Mouse (Mus musculus): ENCODE measurements around the gene Enah.

The Enah gene

DNA sequence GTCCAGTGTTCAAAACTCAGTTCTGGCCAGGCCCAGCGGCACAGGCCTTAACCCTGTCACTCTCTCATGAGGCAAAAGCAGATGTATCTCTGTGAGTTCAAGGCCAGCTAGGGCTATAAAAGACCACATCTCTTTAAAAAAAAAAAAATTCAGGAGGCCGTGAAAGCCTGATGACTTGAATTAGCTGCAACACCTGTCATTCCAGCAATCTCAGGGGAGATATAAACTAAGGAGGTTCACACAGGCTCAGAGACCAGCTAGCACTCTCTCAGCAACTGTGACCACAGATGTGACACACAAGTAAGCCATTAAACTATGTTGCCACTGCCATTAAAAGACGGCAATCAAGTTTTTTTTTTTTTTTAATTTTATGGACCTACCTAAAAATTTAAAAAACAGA, 56.0 kb downstream of the Enah start:
- no peak for DNase-seq (ENCODE audit: low spot score in 2 of 2)

DNA sequence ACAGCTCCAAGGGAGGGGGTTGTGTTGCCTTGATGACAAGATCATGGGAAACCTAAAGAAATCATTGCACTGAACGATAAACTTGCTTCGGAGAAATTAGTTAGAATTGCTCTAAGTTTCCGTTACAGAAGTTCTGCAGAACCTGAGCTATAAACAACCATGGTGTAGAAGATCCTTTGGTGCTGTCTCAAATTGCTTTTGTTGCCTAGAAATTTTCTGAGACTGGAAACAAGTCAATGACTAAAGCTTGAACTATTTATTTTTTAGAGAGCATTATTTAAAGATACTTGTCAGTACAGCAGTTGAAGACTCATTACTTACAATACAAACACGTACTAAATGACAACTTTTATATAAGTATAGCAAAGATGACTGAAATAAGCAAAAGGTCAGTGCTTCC, 56.4 kb downstream of the Enah start:
- DNase-seq (ENCODE audit: low spot score in 2 of 2) = no peak

- DNase-seq (ENCODE audit: low spot score in 2 of 2) = no peak
Measured at GRCm38 (mm10) chr1:181960383-181960782, 59.4 kb downstream of the Enah start.

DNA sequence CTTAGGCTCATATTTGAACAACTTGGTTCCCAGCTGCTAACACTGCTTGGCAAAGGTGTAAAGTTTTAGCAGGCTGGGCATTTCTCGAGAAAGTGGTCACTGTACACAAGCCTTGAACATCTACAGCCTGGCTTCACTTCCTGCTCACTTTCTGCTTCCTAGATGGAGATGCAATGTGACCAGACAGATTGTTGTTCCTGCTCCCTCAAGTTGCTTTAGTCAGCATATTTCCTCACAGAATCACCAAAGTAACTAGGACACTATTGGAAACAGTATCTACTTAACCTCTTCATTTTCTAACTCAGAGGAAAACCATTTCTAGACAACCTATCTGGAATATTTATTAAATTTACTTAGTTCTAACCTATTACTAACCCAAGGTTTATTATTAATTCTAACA, 61.4 kb downstream of the Enah start:
- no peak for DNase-seq (ENCODE audit: low spot score in 2 of 2)

DNA sequence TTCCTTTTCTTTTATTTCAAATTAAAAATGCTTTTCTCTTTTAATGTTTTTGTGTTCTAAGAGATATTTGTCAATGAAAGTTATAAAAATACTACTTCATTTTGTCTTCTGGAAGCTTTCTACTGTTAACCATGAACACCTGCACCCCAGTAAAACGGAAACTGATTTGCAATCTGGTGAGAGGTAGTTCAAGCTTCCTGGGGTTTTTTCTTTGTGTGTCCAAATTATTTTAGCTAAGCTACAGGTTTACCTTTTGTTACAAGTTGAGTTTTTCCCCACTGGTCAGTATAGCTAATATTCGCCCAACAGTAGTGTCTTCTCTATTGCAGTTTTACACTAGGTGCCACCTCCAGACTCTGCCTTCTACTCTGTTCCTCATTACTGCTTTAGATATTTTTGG, 62.1 kb downstream of the Enah start:
- no peak for DNase-seq (ENCODE audit: low spot score in 2 of 2)

DNA sequence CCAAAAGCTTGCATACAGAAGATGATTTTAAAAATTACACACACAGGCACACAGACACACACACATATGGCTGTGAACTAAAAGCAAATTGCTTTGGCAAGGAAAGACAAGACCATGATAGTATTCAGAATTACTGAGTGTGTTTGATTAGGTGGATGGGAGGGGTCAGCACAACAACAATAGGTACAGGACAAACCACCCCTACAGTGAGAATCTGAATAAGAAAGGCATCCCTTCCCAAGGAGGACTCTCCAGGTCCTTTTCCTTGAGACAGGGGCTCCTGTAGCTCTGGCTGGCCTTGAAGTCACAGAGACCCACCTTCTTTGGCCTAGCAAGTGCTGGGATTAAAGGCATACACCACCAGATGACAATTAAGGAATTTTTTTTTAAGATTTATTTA, 66.2 kb downstream of the Enah start:
- DNase-seq (ENCODE audit: low spot score in 2 of 2) = no peak

DNA sequence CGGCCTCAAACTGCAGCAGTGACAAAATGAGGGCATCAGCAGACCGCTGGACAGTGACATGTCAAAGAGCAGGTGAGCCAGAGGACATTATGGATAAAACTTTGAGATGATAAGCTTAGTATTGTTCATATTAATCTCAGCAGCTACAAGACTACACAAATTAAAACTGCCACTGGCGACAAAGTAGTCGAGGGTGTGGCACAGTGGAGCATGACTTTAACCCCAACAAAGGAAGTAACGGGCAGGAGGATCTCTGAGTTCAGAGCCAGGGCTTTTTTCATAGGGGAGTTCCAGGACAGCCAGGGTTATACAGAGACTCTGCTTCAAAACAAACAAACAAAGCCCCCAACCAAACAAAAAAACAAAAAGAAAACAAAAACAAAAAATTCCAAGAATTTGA, 68.5 kb downstream of the Enah start:
- no peak for DNase-seq (ENCODE audit: low spot score in 2 of 2)

DNA sequence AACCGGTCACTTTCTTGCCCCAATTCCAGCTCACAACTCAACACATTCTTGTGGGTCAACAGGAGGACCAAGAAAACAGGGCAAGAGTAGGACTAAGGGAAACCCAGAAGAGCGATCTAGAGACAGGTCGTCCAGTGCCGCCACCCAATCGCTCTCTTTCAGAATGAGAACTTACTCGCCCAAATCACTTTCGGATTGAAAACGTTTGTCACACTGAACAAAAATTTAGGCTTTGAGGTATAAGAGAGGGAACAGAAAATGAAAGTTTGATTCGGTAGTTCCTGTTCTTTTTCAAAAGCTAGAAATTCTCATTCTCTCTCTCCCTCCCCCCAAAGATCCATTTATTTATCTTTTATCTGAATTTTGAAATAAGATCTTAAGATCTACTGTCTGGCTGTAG, 69.1 kb downstream of the Enah start:
- DNase-seq (ENCODE audit: low spot score in 2 of 2) = no peak

DNA sequence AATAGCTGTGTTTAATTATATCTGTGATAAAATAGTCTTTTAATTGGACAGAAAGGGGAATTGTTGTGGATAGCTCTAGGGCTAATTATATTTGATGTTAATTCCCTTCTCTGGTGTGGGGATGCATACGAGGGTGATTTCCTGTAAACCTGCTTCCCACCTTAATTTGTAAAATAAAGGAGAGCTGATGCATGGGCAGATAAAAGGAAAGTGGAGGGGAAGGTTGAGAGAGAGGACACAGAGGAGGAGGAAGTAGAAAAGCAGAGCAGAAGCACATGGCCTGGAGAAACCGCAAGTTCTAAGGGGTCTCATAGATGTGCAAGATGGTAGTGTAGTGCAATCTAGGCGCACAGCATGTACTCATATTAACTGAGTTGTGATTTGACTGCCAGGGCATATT, 71.6 kb downstream of the Enah start:
- DNase-seq (ENCODE audit: low spot score in 2 of 2) = no peak

- no peak for DNase-seq (ENCODE audit: low spot score in 2 of 2)
Measured at GRCm38 (mm10) chr1:181937064-181937463, 82.7 kb downstream of the Enah start.

GRCm38 (mm10) chr1:181928388-181928787, 91.4 kb downstream of the Enah start:
- DNase-seq (ENCODE audit: low spot score in 2 of 2) = no peak

DNA sequence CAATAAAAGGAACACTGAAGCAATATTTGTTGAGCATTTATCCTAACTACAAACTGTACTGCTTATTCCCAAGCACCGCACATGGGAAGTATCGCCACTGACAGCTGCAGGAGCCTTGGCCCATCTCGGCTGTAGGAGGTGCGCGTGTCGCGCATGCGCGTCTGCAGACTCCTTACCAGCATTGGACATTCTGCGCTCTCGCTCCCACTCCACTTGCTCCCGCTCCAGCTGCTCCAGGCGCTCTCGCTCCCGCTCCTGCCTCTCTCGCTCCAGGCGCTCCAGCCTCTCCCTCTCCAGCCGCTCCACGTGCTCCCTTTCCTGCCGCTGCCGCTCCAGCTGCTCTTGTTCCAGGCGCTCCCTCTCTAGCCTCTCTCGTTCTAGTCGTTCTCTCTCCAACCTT, 96.4 kb downstream of the Enah start:
- DNase-seq (ENCODE audit: low spot score in 2 of 2) = peak; percentile 49 to 71

DNA sequence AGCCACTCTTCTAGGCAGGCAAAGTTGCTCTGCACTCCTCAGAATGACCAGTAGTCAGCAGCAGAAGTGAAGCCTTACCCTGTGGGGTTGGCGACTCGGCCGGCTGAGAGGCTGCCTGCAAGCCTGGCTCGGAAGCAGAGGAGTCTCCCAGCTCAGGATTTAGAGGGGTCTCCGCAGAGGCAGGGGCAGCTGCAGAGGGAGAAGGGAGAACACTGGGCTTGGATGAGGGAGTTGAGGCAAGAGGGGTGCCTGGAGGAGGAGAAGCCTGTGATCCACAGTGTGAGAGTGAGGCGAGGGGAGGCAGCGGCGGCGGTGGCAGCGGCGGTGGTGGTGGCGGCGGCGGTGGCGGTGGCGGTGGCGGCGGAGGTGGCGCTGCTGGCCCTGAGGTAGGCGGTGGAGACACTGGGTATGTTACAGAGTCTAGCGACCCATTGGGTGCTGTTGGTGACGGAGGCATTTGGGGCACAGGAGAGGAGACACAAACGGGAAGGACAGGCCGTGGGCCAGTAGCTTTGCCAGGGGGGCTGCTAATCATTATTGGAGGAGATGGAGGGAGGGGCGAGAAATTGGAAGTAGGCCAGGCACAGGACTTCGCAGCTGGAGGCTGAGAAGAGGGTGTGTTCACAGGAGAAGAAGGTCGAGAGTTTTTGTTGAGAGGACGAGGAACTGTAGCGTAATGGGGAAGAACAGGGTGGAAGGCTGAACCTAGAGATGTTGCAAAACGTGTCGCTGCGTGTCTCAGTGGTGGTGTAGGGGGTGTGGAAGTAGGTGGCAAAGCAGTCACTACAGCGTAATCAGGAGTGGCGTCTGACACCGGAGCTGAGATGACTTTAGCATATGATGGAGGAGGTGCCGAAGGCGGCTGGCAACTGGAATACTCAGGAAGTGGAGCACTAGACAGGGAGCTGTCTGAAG, 98.0 kb downstream of the Enah start:
- DNase-seq (ENCODE audit: low spot score in 2 of 2) = peak; percentile 26 to 52

DNA sequence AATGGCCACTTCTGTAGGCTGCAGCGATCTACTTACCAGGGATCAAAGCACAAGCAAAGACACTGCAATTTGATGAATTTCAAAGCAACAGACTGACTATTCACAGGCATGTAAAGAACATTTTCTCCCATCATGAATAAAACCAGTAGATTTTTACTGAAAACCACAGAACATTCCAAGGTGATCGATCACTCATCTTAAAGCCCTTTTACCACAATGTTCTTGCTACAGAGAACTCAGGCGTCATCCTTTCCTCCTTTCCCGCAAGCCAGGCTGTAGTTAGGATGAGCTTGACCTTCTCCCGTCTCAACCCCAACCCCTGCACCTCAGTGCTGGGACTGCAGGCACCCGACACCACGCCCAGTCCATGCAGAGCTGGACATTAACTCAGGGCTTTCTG, 107.9 kb downstream of the Enah start:
- DNase-seq (ENCODE audit: low spot score in 2 of 2) = no peak

DNA sequence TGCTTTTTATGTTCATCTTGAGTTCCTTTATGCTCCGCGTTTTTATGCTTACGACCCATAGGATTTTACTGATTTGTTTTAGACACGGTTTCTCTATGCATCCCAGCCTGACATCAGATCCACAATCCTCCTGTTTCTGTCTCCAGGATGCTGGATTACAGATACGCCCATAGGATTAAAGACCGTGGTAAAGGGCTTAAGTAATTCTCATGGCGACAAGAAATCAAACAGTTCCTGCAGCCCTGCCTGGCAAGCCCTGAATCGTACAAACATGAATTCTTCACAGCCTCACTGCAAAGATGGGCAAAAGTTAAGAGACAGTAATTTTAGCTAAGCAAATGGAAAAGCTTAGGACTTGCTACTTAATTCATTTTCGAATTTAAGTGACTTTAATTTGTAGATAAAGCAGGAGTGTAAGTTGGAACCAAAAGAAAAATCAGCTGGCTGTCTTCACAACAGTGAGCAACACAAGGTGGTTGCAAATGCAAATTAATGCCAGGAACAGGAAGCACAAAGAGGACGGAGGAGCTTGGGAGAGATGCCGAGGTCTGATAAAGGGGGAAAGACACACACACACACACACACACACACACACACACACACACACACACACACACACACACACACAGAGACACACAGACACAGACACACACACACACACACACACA, 118.0 kb downstream of the Enah start:
- no peak for DNase-seq (ENCODE audit: low spot score in 2 of 2)

GRCm38 (mm10) chr1:181900846-181901245, 118.9 kb downstream of the Enah start:
- DNase-seq (ENCODE audit: low spot score in 2 of 2) = no peak

DNA sequence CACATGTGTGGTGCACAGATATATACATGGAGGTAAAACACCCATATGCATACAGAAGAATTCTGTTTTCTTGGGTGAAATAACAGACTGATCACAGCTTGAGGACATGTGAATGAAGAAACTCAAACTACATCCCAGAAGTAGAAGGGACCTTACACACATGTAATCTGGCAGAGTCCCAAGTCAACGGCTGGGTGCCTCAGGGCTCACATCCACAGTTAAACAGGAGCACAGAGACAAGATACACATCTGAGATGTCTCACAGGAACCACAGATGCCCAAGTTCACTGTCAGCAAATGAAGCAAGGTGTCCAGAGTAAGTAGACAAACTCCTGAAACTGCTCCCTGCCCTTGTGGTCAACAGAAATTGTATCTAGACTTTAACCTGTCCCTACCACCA, 120.8 kb downstream of the Enah start:
- no peak for DNase-seq (ENCODE audit: low spot score in 2 of 2)

DNA sequence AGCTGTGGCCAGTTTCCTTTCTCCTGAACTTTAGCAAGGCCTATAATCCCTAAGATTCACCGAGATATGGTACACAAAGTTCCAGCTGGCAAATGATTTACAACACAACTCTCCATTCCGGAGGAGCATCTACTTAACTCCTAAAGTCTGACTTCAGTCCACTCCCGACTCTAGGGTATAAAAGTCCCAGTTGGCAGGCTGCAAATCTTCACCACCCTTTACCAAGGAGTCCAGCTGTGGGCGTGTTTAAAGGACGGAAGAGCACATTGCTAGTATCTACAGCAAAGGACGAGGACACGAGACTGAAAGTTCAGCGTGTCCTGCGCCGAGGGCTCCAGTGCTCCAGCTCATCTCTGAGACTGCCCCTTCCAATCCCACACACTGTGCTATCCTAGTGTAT, 122.8 kb downstream of the Enah start:
- no peak for DNase-seq (ENCODE audit: low spot score in 2 of 2)

DNA sequence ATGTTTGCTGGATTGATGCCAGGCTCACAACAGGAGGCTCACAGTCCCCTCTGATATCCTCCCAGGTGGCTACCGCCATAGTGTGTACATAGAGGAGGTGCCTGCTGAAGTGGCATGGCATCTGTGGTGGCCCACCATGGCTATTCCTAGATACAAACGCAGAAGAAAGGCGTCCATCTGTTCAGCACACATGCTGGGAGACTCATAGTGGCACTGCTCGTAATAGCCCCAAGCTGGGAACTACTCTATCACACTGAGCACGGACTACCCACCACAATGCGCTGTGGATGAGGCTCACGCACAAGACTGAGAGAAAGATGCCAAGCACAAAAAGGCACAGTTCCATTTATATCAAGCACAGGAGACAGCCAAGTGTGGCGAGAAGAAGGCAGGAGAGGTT, 126.1 kb downstream of the Enah start:
- peak; percentile 43 to 85 for DNase-seq (ENCODE audit: low spot score in 2 of 2)

DNA sequence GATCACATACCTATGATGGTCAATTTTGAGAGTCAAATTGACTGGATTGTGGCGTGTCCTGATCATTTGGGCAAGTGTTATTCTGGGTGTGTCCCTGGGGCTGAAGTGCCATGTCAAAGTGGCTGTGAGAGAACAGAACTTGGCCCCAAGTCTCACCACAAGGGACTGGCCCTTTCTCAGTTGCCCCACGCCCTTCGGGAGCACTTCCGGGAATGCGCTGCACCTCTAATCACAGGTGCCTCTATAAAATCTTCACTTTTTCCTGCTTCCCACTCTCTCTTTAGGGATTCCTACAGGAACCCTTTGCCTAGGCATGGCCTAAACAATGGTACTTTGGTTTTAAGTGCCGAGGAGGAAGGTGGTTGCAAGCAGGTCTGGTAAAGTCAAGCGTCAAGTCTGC, 130.1 kb downstream of the Enah start:
- DNase-seq (ENCODE audit: low spot score in 2 of 2) = no peak

DNA sequence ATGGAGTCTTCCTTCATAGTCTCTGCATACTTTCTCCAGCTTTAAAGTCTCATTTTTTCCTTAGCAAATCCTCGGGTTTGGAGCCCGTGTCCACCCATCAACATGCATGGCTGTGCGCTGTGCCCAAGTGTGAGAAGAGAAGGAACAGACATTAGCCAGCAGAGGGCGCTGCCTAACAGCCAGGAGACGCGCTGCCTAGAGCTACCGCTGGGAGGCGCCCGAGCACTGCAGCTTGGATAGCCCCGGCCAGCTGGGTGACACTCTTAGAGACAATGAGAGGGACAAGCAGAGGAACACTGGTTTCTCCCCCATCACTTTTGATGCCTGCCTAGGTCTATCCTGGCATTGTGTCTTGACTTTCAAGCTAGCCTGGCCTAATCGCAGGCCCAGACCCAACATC, 131.0 kb downstream of the Enah start:
- peak; percentile 94 to 96 for DNase-seq (ENCODE audit: low spot score in 2 of 2)

GRCm38 (mm10) chr1:181881532-181881931, 138.3 kb downstream of the Enah start:
- DNase-seq (ENCODE audit: low spot score in 2 of 2) = peak in 1 of 2 experiments; percentile 21

DNA sequence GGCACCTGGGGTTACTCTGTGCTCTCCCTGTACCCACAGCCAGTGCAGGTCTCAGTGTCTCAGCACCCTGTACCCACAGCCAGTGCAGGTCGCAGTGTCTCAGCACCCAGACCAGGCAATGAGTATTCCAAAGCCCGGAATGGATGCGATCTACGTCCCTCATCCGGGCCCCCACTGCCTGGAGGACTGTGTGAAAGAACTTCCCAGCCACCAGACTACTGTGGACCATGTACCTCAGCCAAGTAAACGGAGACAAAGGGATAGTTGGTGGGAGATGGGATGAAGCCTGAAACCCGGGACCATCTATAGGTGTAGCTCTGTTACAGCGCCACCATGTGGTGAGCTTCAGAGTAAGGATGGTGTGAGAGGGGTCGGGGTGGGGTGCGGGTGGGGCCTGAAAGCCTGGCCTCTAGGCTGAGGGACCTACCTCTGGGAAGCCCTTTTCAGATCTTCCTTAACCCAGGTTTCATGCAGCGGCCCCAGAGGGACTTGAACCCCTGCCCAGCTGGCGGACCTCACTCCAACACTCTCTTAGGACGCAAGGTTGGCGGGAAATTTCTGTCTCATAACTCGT, 139.0 kb downstream of the Enah start:
- DNase-seq (ENCODE audit: low spot score in 2 of 2) = no peak

Data from frontal cortex, postnatal 36 days (tissue).